Mouse (Mus musculus) lung, embryonic 14.5 days (tissue): ENCODE measurements around the gene Wdr62. TPM values are rescaled to one million over a fixed set of nuclear protein-coding genes. Genes with fewer than 3 reads are reported as not detected.

Experiments
- ATAC-seq: fragments of 200-750 bp; cut with Nextera tagmentation; 2 replicates; pipeline ENCODE4 v1.8.0; 2017; ENCODE audit warnings: mild to moderate bottlenecking, moderate TSS enrichment, moderate library complexity; ENCODE audit not compliant: insufficient read depth
- DNase-seq: peaks from one replicate; pipeline ENCODE4 v3.0.0-alpha.2; 2015
- H3K27ac ChIP-seq: fragments of 300-500 bp; sonication (generic); 2 replicates; pipeline ENCODE4 v1.5.1; 2014; ENCODE audit warnings: low read depth, mild to moderate bottlenecking, moderate library complexity
- H3K27me3 ChIP-seq: fragments of 300-500 bp; sonication (generic); 2 replicates; pipeline ENCODE4 v1.6.1; 2014; ENCODE audit warnings: low read length, control low read depth; ENCODE audit not compliant: insufficient read depth
- H3K36me3 ChIP-seq: fragments of 300-500 bp; sonication (generic); 2 replicates; pipeline ENCODE4 v1.6.1; 2014; ENCODE audit warnings: control low read depth; ENCODE audit not compliant: insufficient read depth
- H3K4me1 ChIP-seq: fragments of 300-500 bp; sonication (generic); 2 replicates; pipeline ENCODE4 v1.6.1; 2014; ENCODE audit warnings: antibody characterized with exemption, control low read depth; ENCODE audit not compliant: insufficient read depth
- H3K4me2 ChIP-seq: fragments of 300-500 bp; sonication (generic); 2 replicates; pipeline ENCODE4 v1.6.1; 2014; ENCODE audit warnings: mild to moderate bottlenecking
- H3K4me3 ChIP-seq: fragments of 300-500 bp; sonication (generic); 2 replicates; pipeline ENCODE4 v1.5.1; 2014; ENCODE audit warnings: low read depth, low read length
- H3K9ac ChIP-seq: fragments of 300-500 bp; sonication (generic); 2 replicates; pipeline ENCODE4 v1.6.1; 2014
- H3K9me3 ChIP-seq: fragments of 300-500 bp; sonication (generic); 2 replicates; pipeline ENCODE4 v1.6.1; 2016; ENCODE audit warnings: low read depth, low read length, control low read depth
- CTCF ChIP-seq: IDR thresholded peaks from 2 replicates; pipeline ENCODE4 v1.5.1; 2016; ENCODE audit warnings: antibody characterized with exemption, low read depth
- WGBS: fragments of 180-500 bp; shearing (Covaris S2); extraction: QIAGEN DNeasy Blood & Tissue Kit; methylation state at CpG from one replicate; pipeline ENCODE4 v1.1.7; 2014; 5-methylcytosine and 5-hydroxymethylcytosine counted together
- polyA plus RNA-seq: library from polyadenylated mRNA; unstranded; fragments of >200 nt; fragmentation: Nextera tagmentation; extraction: Ambion mirVana; gene quantifications from 2 replicates; pipeline ENCODE4 v1.2.1, GENCODE M21; 2014

The Wdr62 gene
- polyA plus RNA-seq, 1 experiment from 2014 or later = 16.3 TPM

- peak overlapping the region; percentile 89 for H3K27ac ChIP-seq
- TF ChIP-seq CTCF = no peak
- 0 out of 2 replicates have a peak, but pooled peaks cover 3% of the 10 kb centered on the region for H3K9me3 ChIP-seq
- no peaks in the 10 kb centered on the region for H3K36me3 ChIP-seq
- H3K9ac ChIP-seq = peak overlapping the region; percentile 49
- H3K4me1 ChIP-seq = peaks cover 13% of the 10 kb centered on the region; the same call in 1 of the 2 replicates
- H3K4me2 ChIP-seq = peak overlapping the region; percentile 80
- ATAC-seq (no peak), DNase-seq (no peak)
- H3K27me3 ChIP-seq = no peaks in the 10 kb centered on the region
- peak overlapping the region; percentile 68 for H3K4me3 ChIP-seq
- 24% methylated on average over 6 of the region's 6 CpGs for WGBS
These were observed 42.6 kb upstream of the Wdr62 start for GRCm38 (mm10) chr7:30322865-30323264.

GRCm38 (mm10) chr7:30322285-30322667, 42.1 kb upstream of the Wdr62 start:
- Histone ChIP-seq H3K36me3 (no peaks in the 10 kb centered on the region), H3K27me3 (no peaks in the 10 kb centered on the region), H3K4me2 (peak overlapping the region; percentile 80), H3K4me3 (peak overlapping the region; percentile 68), H3K9me3 (0 out of 2 replicates have a peak, but pooled peaks cover 3% of the 10 kb centered on the region), H3K4me1 (peaks cover 9% of the 10 kb centered on the region; the same call in 1 of the 2 replicates), H3K27ac (peak overlapping the region; percentile 89), H3K9ac (peak overlapping the region; percentile 86)
- ATAC-seq = peak; percentile 98
- peak; percentile 99 for DNase-seq
- under 1% methylated on average over 20 of the region's 20 CpGs for whole genome bisulfite sequencing
- TF ChIP-seq CTCF = no peak

- DNase-seq (peak; percentile 84), ATAC-seq (peak; percentile 70)
- Histone ChIP-seq H3K4me2 (peak within 1 kb of the TSS; percentile 80), H3K4me3 (peak within 1 kb of the TSS; percentile 68), H3K9ac (peak within 1 kb of the TSS; percentile 86), H3K4me1 (peaks cover 6% of the 10 kb centered on the region; the same call in 1 of the 2 replicates), H3K36me3 (no peaks in the 10 kb centered on the region), H3K27me3 (no peaks in the 10 kb centered on the region), H3K9me3 (0 out of 2 replicates have a peak, but pooled peaks cover 3% of the 10 kb centered on the region), H3K27ac (peak within 1 kb of the TSS; percentile 89)
- under 1% methylated on average over 63 of the region's 63 CpGs for WGBS
- TF ChIP-seq CTCF = no peak
These were observed 41.5 kb upstream of the Wdr62 start, which contains the start of gene E130208F15Rik for GRCm38 (mm10) chr7:30321539-30322284. Gene E130208F15Rik (plus strand): TSS chr7:30321740.

GRCm38 (mm10) chr7:30320946-30321345, 40.7 kb upstream of the Wdr62 start:
- WGBS = 73% methylated on average over 2 of the region's 2 CpGs
- DNase-seq (no peak), ATAC-seq (no peak)
- H3K27me3 ChIP-seq = no peaks in the 10 kb centered on the region
- H3K4me2 ChIP-seq = peak overlapping the region; percentile 80
- 0 out of 2 replicates have a peak, but pooled peaks cover 3% of the 10 kb centered on the region for H3K9me3 ChIP-seq
- peak overlapping the region; percentile 68; the same call in 1 of the 2 replicates for H3K4me3 ChIP-seq
- H3K4me1 ChIP-seq = peaks cover 6% of the 10 kb centered on the region; the same call in 1 of the 2 replicates
- H3K27ac ChIP-seq = no peak overlapping the region
- no peak for TF ChIP-seq CTCF
- H3K36me3 ChIP-seq = no peaks in the 10 kb centered on the region
- H3K9ac ChIP-seq = no peak overlapping the region; the same call in 1 of the 2 replicates

- H3K4me2 ChIP-seq = no peak overlapping the region
- DNase-seq (no peak), ATAC-seq (no peak)
- no peak overlapping the region for H3K4me3 ChIP-seq
- WGBS = 90% methylated on average over 3 of the region's 3 CpGs
- no peaks in the 10 kb centered on the region for H3K27me3 ChIP-seq
- peaks cover 6% of the 10 kb centered on the region; the same call in 1 of the 2 replicates for H3K4me1 ChIP-seq
- no peaks in the 10 kb centered on the region for H3K36me3 ChIP-seq
- no peaks in the 10 kb centered on the region for H3K9me3 ChIP-seq
- H3K9ac ChIP-seq = no peak overlapping the region
- H3K27ac ChIP-seq = no peak overlapping the region
- no peak for TF ChIP-seq CTCF
These were observed 37.9 kb upstream of the Wdr62 start for GRCm38 (mm10) chr7:30318142-30318541.

GRCm38 (mm10) chr7:30315559-30316529, 35.6 kb upstream of the Wdr62 start:
- Histone ChIP-seq H3K9ac (peak overlapping the region; percentile 38), H3K36me3 (peaks cover 9% of the 10 kb centered on the region; the same call in 1 of the 2 replicates), H3K4me3 (peak overlapping the region; percentile 33), H3K27me3 (no peaks in the 10 kb centered on the region), H3K4me1 (no peaks in the 10 kb centered on the region), H3K4me2 (peak overlapping the region; percentile 58), H3K27ac (no peak overlapping the region), H3K9me3 (no peaks in the 10 kb centered on the region)
- DNase-seq = no peak
- ATAC-seq = no peak
- no peak for TF ChIP-seq CTCF
- WGBS = 57% methylated on average over 13 of the region's 13 CpGs
